Mouse (Mus musculus) gastrocnemius, adult 2 months (tissue): ENCODE results near the gene Zbtb17. TPM values are rescaled to one million over a fixed set of nuclear protein-coding genes. Genes with fewer than 3 reads are reported as not detected.
A peak's percentile ranks its signal among the peaks of the same experiment; 100 is the strongest.

Experiments
- DNase-seq: peaks from one replicate; pipeline ENCODE4 v3.0.0; 2022
- H3K27ac ChIP-seq: fragments of 200-600 bp; 2 replicates; pipeline ENCODE4 v1.8.1; 2022; ENCODE audit warnings: mild to moderate bottlenecking
- H3K4me3 ChIP-seq: fragments of 200-600 bp; 2 replicates; pipeline ENCODE4 v1.8.1; 2022; ENCODE audit warnings: mild to moderate bottlenecking, moderate library complexity
- CTCF ChIP-seq: fragments of 200-600 bp; IDR thresholded peaks from 2 replicates; pipeline ENCODE4 v1.8.1; 2022; ENCODE audit warnings: antibody characterized with exemption, mild to moderate bottlenecking, moderate library complexity
- intact Hi-C: fragments of 180-260 bp; cut with DNase I; formaldehyde crosslinking; loops from one replicate; pipeline ENCODE4 v1.15.1; 2025
- total RNA-seq, 2 experiments: library from RNA; stranded (reverse); gene quantifications; 2 replicates each; pipeline ENCODE4 v1.2.3; 2021

Gene Zbtb17
- total RNA-seq, 2 experiments from 2014 or later = 30.2 to 30.6 TPM

GRCm38 (mm10) chr4:141429847-141430246, 14.6 kb upstream of the Zbtb17 start:
- Histone ChIP-seq H3K4me3 (no peak overlapping the region), H3K27ac (no peak overlapping the region)
- TF ChIP-seq CTCF = peak; percentile 80
- intact Hi-C loops = loop anchor here (1.0 to 5.0 kb wide), 2 partner anchors 24 to 77 kb away; no protein-coding TSS in a partner anchor
- DNase-seq = peak; percentile 68

GRCm38 (mm10) chr4:141430997-141431396, 13.5 kb upstream of the Zbtb17 start:
- Histone ChIP-seq H3K4me3 (no peak overlapping the region), H3K27ac (peak overlapping the region; percentile 17; the same call in 1 of the 2 replicates)
- peak; percentile 97; the same call in 1 of the 2 replicates for TF ChIP-seq CTCF
- peak; percentile 83 for DNase-seq
- intact Hi-C loops = loop anchor here (1.0 to 5.0 kb wide), 4 partner anchors 25 to 144 kb away; no protein-coding TSS in a partner anchor

- no peak for TF ChIP-seq CTCF
These were observed 11.8 kb upstream of the Zbtb17 start for GRCm38 (mm10) chr4:141432666-141433065.

GRCm38 (mm10) chr4:141433191-141433590, 11.3 kb upstream of the Zbtb17 start:
- DNase-seq = no peak
- intact Hi-C loops = loop anchor here (5.0 kb wide), 1 partner anchor 74 kb away; no protein-coding TSS in a partner anchor
- H3K4me3 ChIP-seq = no peak overlapping the region

More at GRCm38 (mm10) chr4:141432666-141433065, 11.8 kb upstream of the Zbtb17 start:
- DNase-seq = no peak
- no peak overlapping the region for H3K4me3 ChIP-seq
- intact Hi-C loops = loop anchor here (5.0 kb wide), 1 partner anchor 75 kb away; no protein-coding TSS in a partner anchor
- no peak overlapping the region; the same call in 1 of the 2 replicates for H3K27ac ChIP-seq

GRCm38 (mm10) chr4:141435974-141436373, 8.5 kb upstream of the Zbtb17 start, which contains the start of gene Srarp:
Gene Srarp (minus strand): TSS chr4:141436105.
- intact Hi-C loops = no loop called here
- Histone ChIP-seq H3K4me3 (peak within 1 kb of the TSS; percentile 60), H3K27ac (peak within 1 kb of the TSS; percentile 74)
- DNase-seq = no peak
- no peak for TF ChIP-seq CTCF

More at GRCm38 (mm10) chr4:141433191-141433590, 11.3 kb upstream of the Zbtb17 start:
- H3K27ac ChIP-seq = no peak overlapping the region
- TF ChIP-seq CTCF = no peak

- Histone ChIP-seq H3K27ac (peak overlapping the region; percentile 79), H3K4me3 (no peak overlapping the region)
- no peak for TF ChIP-seq CTCF
- intact Hi-C loops = no loop called here
- DNase-seq = no peak
These were observed 5.2 kb upstream of the Zbtb17 start for GRCm38 (mm10) chr4:141439083-141439803.

- no peak for DNase-seq
- H3K4me3 ChIP-seq = no peak overlapping the region
- no peak for TF ChIP-seq CTCF
- no peak overlapping the region for H3K27ac ChIP-seq
- intact Hi-C loops = no loop called here
These were observed 3.6 kb upstream of the Zbtb17 start for GRCm38 (mm10) chr4:141440877-141441276.

- intact Hi-C loops = no loop called here
- no peak for TF ChIP-seq CTCF
- peak overlapping the region; percentile 87 for H3K27ac ChIP-seq
- peak overlapping the region; percentile 95 for H3K4me3 ChIP-seq
- peak; percentile 31 for DNase-seq
These were observed 619 bp upstream of the Zbtb17 start for GRCm38 (mm10) chr4:141443641-141444429.

GRCm38 (mm10) chr4:141445328-141445720, 870 bp downstream of the Zbtb17 start:
- peak overlapping the region; percentile 87 for H3K27ac ChIP-seq
- intact Hi-C loops = no loop called here
- peak; percentile 15 for DNase-seq
- no peak for TF ChIP-seq CTCF
- H3K4me3 ChIP-seq = peak overlapping the region; percentile 95

- TF ChIP-seq CTCF = no peak
- intact Hi-C loops = no loop called here
- Histone ChIP-seq H3K4me3 (no peak overlapping the region), H3K27ac (peak overlapping the region; percentile 25; the same call in 1 of the 2 replicates)
- DNase-seq = no peak
These were observed 1.8 kb downstream of the Zbtb17 start for GRCm38 (mm10) chr4:141446211-141446610.

GRCm38 (mm10) chr4:141451251-141451650, 6.8 kb downstream of the Zbtb17 start:
- no peak for TF ChIP-seq CTCF
- intact Hi-C loops = no loop called here
- no peak for DNase-seq
- H3K4me3 ChIP-seq = no peak overlapping the region
- H3K27ac ChIP-seq = peak overlapping the region; percentile 12; the same call in 1 of the 2 replicates

GRCm38 (mm10) chr4:141451916-141452450, 7.5 kb downstream of the Zbtb17 start:
- Histone ChIP-seq H3K4me3 (no peak overlapping the region), H3K27ac (peak overlapping the region; percentile 62; the same call in 1 of the 2 replicates)
- no peak for TF ChIP-seq CTCF
- intact Hi-C loops = no loop called here
- DNase-seq = no peak
